Mouse (Mus musculus) small intestine, adult 2 months (tissue): ENCODE results near the gene Mvb12b. TPM values are rescaled to one million over a fixed set of nuclear protein-coding genes. Genes with fewer than 3 reads are reported as not detected.

ENCODE experiments used
- H3K27ac ChIP-seq: fragments of 200-500 bp; 2 replicates; pipeline ENCODE4 v1.5.1; 2012; ENCODE audit warnings: low read depth, low read length, control low read depth, inconsistent platforms; ENCODE audit not compliant: insufficient read depth
- H3K27me3 ChIP-seq: fragments of 200-500 bp; 2 replicates; pipeline ENCODE4 v1.6.1; 2012; ENCODE audit warnings: mild to moderate bottlenecking, moderate library complexity, low read length, inconsistent platforms; ENCODE audit not compliant: control insufficient read depth, insufficient read depth
- H3K36me3 ChIP-seq: fragments of 200-500 bp; 2 replicates; pipeline ENCODE4 v1.6.1; 2012; ENCODE audit warnings: mild to moderate bottlenecking, low read length, control low read depth, inconsistent platforms; ENCODE audit not compliant: control insufficient read depth, insufficient read depth
- H3K4me1 ChIP-seq: fragments of 200-500 bp; 2 replicates; pipeline ENCODE4 v1.6.1; 2012; ENCODE audit warnings: low read length, inconsistent platforms, mixed read lengths; ENCODE audit not compliant: control insufficient read depth, insufficient read depth, insufficient read length
- H3K4me3 ChIP-seq: fragments of 200-500 bp; 2 replicates; pipeline ENCODE4 v1.5.1; 2012; ENCODE audit warnings: low read depth, mild to moderate bottlenecking, control low read depth, inconsistent platforms, low read length, moderate library complexity
- CTCF ChIP-seq: fragments of 200-500 bp; IDR thresholded peaks from 2 replicates; pipeline ENCODE4 v1.5.1; 2012; ENCODE audit warnings: low read depth, mild to moderate bottlenecking, control low read depth, inconsistent platforms, low read length, moderate library complexity, mixed read lengths; ENCODE audit not compliant: insufficient replicate concordance, insufficient read length; ENCODE audit errors: extremely low read depth
- POLR2A ChIP-seq: fragments of 200-500 bp; IDR thresholded peaks from 2 replicates; pipeline ENCODE4 v1.6.1; 2012; ENCODE audit warnings: low read depth, mild to moderate bottlenecking, control low read depth, inconsistent platforms, low read length, moderate library complexity
- WGBS: fragments of 180-500 bp; shearing (Covaris S2); methylation state at CpG from one replicate; pipeline ENCODE4 v1.1.7; 2018; 5-methylcytosine and 5-hydroxymethylcytosine counted together
- polyA plus RNA-seq: library from polyadenylated mRNA; depleted of rRNA; stranded (reverse); fragments of >200 nt; gene quantifications from 2 replicates; pipeline ENCODE4 v1.2.3, GENCODE M21; 2012

The Mvb12b gene
- polyA plus RNA-seq, 1 experiment: 7.9 TPM

- TF ChIP-seq CTCF (no peak), POLR2A (no peak)
- Histone ChIP-seq H3K4me1 (peaks cover 11% of the 10 kb centered on the region), H3K36me3 (no peaks in the 10 kb centered on the region), H3K27me3 (no peaks in the 10 kb centered on the region), H3K4me3 (no peak overlapping the region), H3K27ac (peak overlapping the region; percentile 7)
- WGBS: 48% methylated on average over 10 of the region's 10 CpGs
Observed at GRCm38 (mm10) chr2:33869689-33870343, 17.9 kb downstream of the Mvb12b start.

- Histone ChIP-seq H3K27ac (no peak overlapping the region), H3K4me3 (no peak overlapping the region), H3K4me1 (peaks cover 11% of the 10 kb centered on the region), H3K27me3 (no peaks in the 10 kb centered on the region), H3K36me3 (no peaks in the 10 kb centered on the region)
- TF ChIP-seq CTCF (no peak), POLR2A (no peak)
- WGBS: 55% methylated on average over 5 of the region's 5 CpGs
Observed at GRCm38 (mm10) chr2:33868996-33869688, 18.6 kb downstream of the Mvb12b start.

- no peak for TF ChIP-seq POLR2A
- no peak for TF ChIP-seq CTCF
- no peaks in the 10 kb centered on the region for H3K36me3 ChIP-seq
- no peaks in the 10 kb centered on the region for H3K27me3 ChIP-seq
- H3K27ac ChIP-seq: no peak overlapping the region
- no peak overlapping the region for H3K4me3 ChIP-seq
- peaks cover 10% of the 10 kb centered on the region for H3K4me1 ChIP-seq
- WGBS: 77% methylated on average over 4 of the region's 4 CpGs
Observed at GRCm38 (mm10) chr2:33868322-33868721, 19.4 kb downstream of the Mvb12b start.

DNA sequence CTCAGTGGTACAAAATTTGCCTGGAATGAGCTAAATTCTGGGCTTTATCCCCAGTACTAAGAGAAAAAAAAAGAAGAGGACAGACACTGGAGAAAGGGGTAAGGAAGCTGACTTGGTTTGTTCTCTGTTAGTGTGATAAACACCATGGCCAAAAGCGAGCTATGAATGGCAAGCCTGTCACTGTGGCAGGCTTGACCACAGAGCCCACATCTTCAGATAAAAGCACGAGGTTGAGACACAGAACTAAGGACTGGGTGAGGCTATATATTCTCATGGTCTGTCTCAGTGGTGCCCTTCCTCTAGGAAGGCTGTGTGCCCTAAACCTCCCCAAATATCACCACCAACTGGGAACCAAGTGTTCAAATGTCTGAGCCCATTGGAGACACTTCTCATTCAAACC is 31.0 kb downstream of the Mvb12b start:
- H3K4me3 ChIP-seq: no peak overlapping the region
- TF ChIP-seq POLR2A: no peak
- TF ChIP-seq CTCF: no peak
- 78% methylated on average over 2 of the region's 2 CpGs for WGBS

DNA sequence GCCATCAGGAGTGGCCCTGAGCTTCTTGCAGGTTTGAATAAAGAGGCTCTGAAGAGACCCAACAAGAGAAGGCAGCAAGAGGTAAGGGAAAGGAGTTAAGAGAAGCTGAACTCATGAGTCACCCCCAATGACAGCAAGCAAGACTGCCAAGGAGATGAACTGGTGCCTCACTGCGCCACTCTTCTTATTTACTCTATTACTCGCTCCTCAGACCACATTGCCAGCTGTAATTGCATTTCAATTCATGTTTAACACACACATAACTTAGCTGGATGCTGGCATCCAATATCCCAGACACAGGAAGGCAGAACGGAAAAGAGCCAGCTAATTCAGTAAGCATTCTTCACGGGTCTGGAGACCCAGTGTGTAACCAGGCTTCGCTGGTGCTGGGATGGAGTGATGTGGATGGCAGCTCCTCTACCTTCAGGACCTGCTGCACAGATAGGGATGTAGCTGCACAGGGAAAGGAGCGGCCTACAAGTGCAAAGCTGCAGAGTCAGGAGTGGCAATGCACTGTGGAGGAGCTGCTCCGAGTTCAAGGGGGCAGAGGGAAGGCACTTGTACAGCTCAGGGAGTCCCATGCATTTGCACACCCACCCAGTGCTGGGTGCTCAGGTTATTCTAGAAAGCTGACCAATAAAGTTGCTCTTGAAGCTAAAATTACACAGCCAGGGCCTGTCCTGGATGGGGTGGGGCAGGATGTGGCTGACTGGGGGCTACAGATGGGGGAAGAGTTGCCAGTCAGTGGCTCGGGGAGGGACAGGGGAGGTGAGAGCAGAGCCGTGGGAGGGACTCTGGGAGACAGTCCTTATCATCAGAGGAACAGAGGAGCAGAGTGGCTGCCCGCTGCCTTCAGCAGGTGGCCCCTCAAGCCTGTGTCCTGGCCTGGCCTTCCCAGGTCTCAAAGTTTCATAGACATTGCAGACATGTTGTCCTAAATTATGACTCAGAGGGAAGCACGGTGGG is 34.5 kb downstream of the Mvb12b start:
- H3K27ac ChIP-seq: no peak overlapping the region
- no peak overlapping the region for H3K4me3 ChIP-seq
- no peaks in the 10 kb centered on the region for H3K4me1 ChIP-seq
- WGBS: 77% methylated on average over 11 of the region's 11 CpGs
- no peak for TF ChIP-seq POLR2A
- TF ChIP-seq CTCF: no peak
- H3K27me3 ChIP-seq: no peaks in the 10 kb centered on the region
- H3K36me3 ChIP-seq: no peaks in the 10 kb centered on the region

More for the DNA sequence above, 31.0 kb downstream of the Mvb12b start:
- H3K4me1 ChIP-seq: no peaks in the 10 kb centered on the region
- no peaks in the 10 kb centered on the region for H3K36me3 ChIP-seq
- H3K27me3 ChIP-seq: no peaks in the 10 kb centered on the region
- H3K27ac ChIP-seq: no peak overlapping the region

- TF ChIP-seq CTCF (no peak), POLR2A (no peak)
- Histone ChIP-seq H3K27ac (no peak overlapping the region), H3K4me1 (peaks cover 6% of the 10 kb centered on the region; the same call in 1 of the 2 replicates), H3K36me3 (no peaks in the 10 kb centered on the region), H3K27me3 (no peaks in the 10 kb centered on the region), H3K4me3 (no peak overlapping the region)
- WGBS: 85% methylated on average over 11 of the region's 11 CpGs
Observed at GRCm38 (mm10) chr2:33847196-33847834, 40.4 kb downstream of the Mvb12b start.

- TF ChIP-seq POLR2A (no peak), CTCF (no peak)
- WGBS: 27% methylated on average over 4 of the region's 4 CpGs
- H3K27ac ChIP-seq: no peak overlapping the region
- H3K4me1 ChIP-seq: peaks cover 6% of the 10 kb centered on the region; the same call in 1 of the 2 replicates
- H3K4me3 ChIP-seq: no peak overlapping the region
- no peaks in the 10 kb centered on the region for H3K27me3 ChIP-seq
- no peaks in the 10 kb centered on the region for H3K36me3 ChIP-seq
Observed at GRCm38 (mm10) chr2:33846635-33847034, 41.1 kb downstream of the Mvb12b start.
